Mouse (Mus musculus) lung, embryonic 15.5 days (tissue): ENCODE results near the gene Arid1b. TPM values are rescaled to one million over a fixed set of nuclear protein-coding genes. Genes with fewer than 3 reads are reported as not detected.
A peak's percentile ranks its signal among the peaks of the same experiment; 100 is the strongest.

Experiments used
- ATAC-seq: fragments of 200-750 bp; cut with Nextera tagmentation; 2 replicates; pipeline ENCODE4 v1.8.0; 2017; ENCODE audit warnings: moderate number of reproducible peaks, borderline replicate concordance; ENCODE audit not compliant: low FRiP score, low TSS enrichment; ENCODE audit errors: extremely low read depth
- H3K27ac ChIP-seq: fragments of 300-500 bp; sonication (generic); 2 replicates; pipeline ENCODE4 v1.5.1; 2015; ENCODE audit warnings: moderate library complexity, mild to moderate bottlenecking, inconsistent platforms
- H3K27me3 ChIP-seq: fragments of 300-500 bp; sonication (generic); 2 replicates; pipeline ENCODE4 v1.6.1; 2015; ENCODE audit warnings: inconsistent platforms
- H3K36me3 ChIP-seq: fragments of 300-500 bp; sonication (generic); 2 replicates; pipeline ENCODE4 v1.6.1; 2015; ENCODE audit warnings: inconsistent platforms
- H3K4me1 ChIP-seq: fragments of 300-500 bp; sonication (generic); 2 replicates; pipeline ENCODE4 v1.6.1; 2015; ENCODE audit warnings: inconsistent platforms
- H3K4me2 ChIP-seq: fragments of 300-500 bp; sonication (generic); 2 replicates; pipeline ENCODE4 v1.6.1; 2015; ENCODE audit warnings: inconsistent platforms, mild to moderate bottlenecking, moderate library complexity
- H3K4me3 ChIP-seq: fragments of 300-500 bp; sonication (generic); 2 replicates; pipeline ENCODE4 v1.5.1; 2015; ENCODE audit warnings: mild to moderate bottlenecking, inconsistent platforms
- H3K9ac ChIP-seq: fragments of 300-500 bp; sonication (generic); 2 replicates; pipeline ENCODE4 v1.6.1; 2015; ENCODE audit warnings: inconsistent platforms
- H3K9me3 ChIP-seq: fragments of 300-500 bp; sonication (generic); 2 replicates; pipeline ENCODE4 v1.6.1; 2016; ENCODE audit warnings: inconsistent platforms
- WGBS: fragments of 180-500 bp; shearing (Covaris S2); methylation state at CpG from one replicate; pipeline ENCODE4 v1.1.7; 2015; 5-methylcytosine and 5-hydroxymethylcytosine counted together
- polyA plus RNA-seq: library from polyadenylated mRNA; unstranded; fragments of >200 nt; fragmentation: Nextera tagmentation; extraction: Ambion mirVana; gene quantifications from 2 replicates; pipeline ENCODE4 v1.2.1, GENCODE M21; 2015

Gene Arid1b
- polyA plus RNA-seq, 1 experiment from 2014 or later = 10.5 TPM

GRCm38 (mm10) chr17:5200638-5201037 lies 206.5 kb downstream of the Arid1b start:
- H3K4me2 ChIP-seq = no peak overlapping the region
- H3K9ac ChIP-seq = no peak overlapping the region
- no peak overlapping the region for H3K27ac ChIP-seq
- H3K27me3 ChIP-seq = no peaks in the 10 kb centered on the region
- no peaks in the 10 kb centered on the region for H3K9me3 ChIP-seq
- no peak overlapping the region for H3K4me3 ChIP-seq
- H3K4me1 ChIP-seq = peaks cover 60% of the 10 kb centered on the region
- ATAC-seq = no peak
- WGBS = 81% methylated on average over 6 of the region's 6 CpGs
- no peaks in the 10 kb centered on the region for H3K36me3 ChIP-seq

- no peak overlapping the region for H3K4me3 ChIP-seq
- no peaks in the 10 kb centered on the region for H3K36me3 ChIP-seq
- H3K9ac ChIP-seq = no peak overlapping the region
- no peaks in the 10 kb centered on the region for H3K27me3 ChIP-seq
- H3K4me1 ChIP-seq = peaks cover 64% of the 10 kb centered on the region
- H3K27ac ChIP-seq = peak overlapping the region; percentile 73
- H3K9me3 ChIP-seq = no peaks in the 10 kb centered on the region
- 31% methylated on average over 6 of the region's 6 CpGs for WGBS
- peak; percentile 53; the same call in 1 of the 2 replicates for ATAC-seq
- peak overlapping the region; percentile 28 for H3K4me2 ChIP-seq
Measured at GRCm38 (mm10) chr17:5201859-5202598, 207.9 kb downstream of the Arid1b start.

GRCm38 (mm10) chr17:5202756-5203155 lies 208.6 kb downstream of the Arid1b start:
- Histone ChIP-seq H3K27ac (peak overlapping the region; percentile 73), H3K36me3 (no peaks in the 10 kb centered on the region), H3K4me1 (peaks cover 62% of the 10 kb centered on the region), H3K4me2 (peak overlapping the region; percentile 28), H3K27me3 (no peaks in the 10 kb centered on the region), H3K4me3 (no peak overlapping the region), H3K9ac (no peak overlapping the region), H3K9me3 (no peaks in the 10 kb centered on the region)
- 49% methylated on average over 5 of the region's 5 CpGs for WGBS
- ATAC-seq = peak; percentile 24; the same call in 1 of the 2 replicates

- Histone ChIP-seq H3K9ac (no peak overlapping the region), H3K9me3 (no peaks in the 10 kb centered on the region), H3K4me1 (peaks cover 62% of the 10 kb centered on the region), H3K27ac (peak overlapping the region; percentile 58), H3K4me3 (no peak overlapping the region), H3K36me3 (no peaks in the 10 kb centered on the region), H3K4me2 (no peak overlapping the region; the same call in 1 of the 2 replicates), H3K27me3 (no peaks in the 10 kb centered on the region)
- WGBS = 71% methylated on average over 10 of the region's 10 CpGs
- ATAC-seq = no peak; the same call in 1 of the 2 replicates
Measured at GRCm38 (mm10) chr17:5203346-5204102, 209.4 kb downstream of the Arid1b start.

GRCm38 (mm10) chr17:5204103-5204665 lies 210.1 kb downstream of the Arid1b start:
- Histone ChIP-seq H3K4me2 (no peak overlapping the region), H3K9ac (no peak overlapping the region), H3K4me3 (no peak overlapping the region), H3K36me3 (no peaks in the 10 kb centered on the region), H3K27me3 (no peaks in the 10 kb centered on the region), H3K9me3 (no peaks in the 10 kb centered on the region), H3K27ac (peak overlapping the region; percentile 7; the same call in 1 of the 2 replicates), H3K4me1 (peaks cover 58% of the 10 kb centered on the region)
- ATAC-seq = no peak
- WGBS = 86% methylated on average over 9 of the region's 9 CpGs

- Histone ChIP-seq H3K4me1 (peaks cover 68% of the 10 kb centered on the region), H3K4me2 (no peak overlapping the region), H3K27ac (peak overlapping the region; percentile 42), H3K9me3 (no peaks in the 10 kb centered on the region), H3K4me3 (no peak overlapping the region), H3K27me3 (no peaks in the 10 kb centered on the region), H3K36me3 (no peaks in the 10 kb centered on the region), H3K9ac (no peak overlapping the region)
- no peak for ATAC-seq
- WGBS = 40% methylated on average over 7 of the region's 7 CpGs
Measured at GRCm38 (mm10) chr17:5205163-5205581, 211.0 kb downstream of the Arid1b start.

GRCm38 (mm10) chr17:5206731-5207130 lies 212.6 kb downstream of the Arid1b start:
- H3K9ac ChIP-seq = no peak overlapping the region
- no peaks in the 10 kb centered on the region for H3K27me3 ChIP-seq
- peak overlapping the region; percentile 36; the same call in 1 of the 2 replicates for H3K27ac ChIP-seq
- no peak overlapping the region for H3K4me3 ChIP-seq
- no peaks in the 10 kb centered on the region for H3K36me3 ChIP-seq
- no peak for ATAC-seq
- no peak overlapping the region for H3K4me2 ChIP-seq
- WGBS = 49% methylated on average over 9 of the region's 9 CpGs
- no peaks in the 10 kb centered on the region for H3K9me3 ChIP-seq
- H3K4me1 ChIP-seq = peaks cover 82% of the 10 kb centered on the region

- no peak overlapping the region for H3K4me2 ChIP-seq
- H3K9ac ChIP-seq = no peak overlapping the region
- H3K27me3 ChIP-seq = no peaks in the 10 kb centered on the region
- no peak for ATAC-seq
- 88% methylated on average over 8 of the region's 8 CpGs for WGBS
- H3K4me1 ChIP-seq = peaks cover 82% of the 10 kb centered on the region
- H3K36me3 ChIP-seq = no peaks in the 10 kb centered on the region
- H3K4me3 ChIP-seq = no peak overlapping the region
- no peak overlapping the region for H3K27ac ChIP-seq
- no peaks in the 10 kb centered on the region for H3K9me3 ChIP-seq
Measured at GRCm38 (mm10) chr17:5207881-5208280, 213.7 kb downstream of the Arid1b start.

GRCm38 (mm10) chr17:5208362-5208761 lies 214.2 kb downstream of the Arid1b start:
- no peaks in the 10 kb centered on the region for H3K36me3 ChIP-seq
- H3K27ac ChIP-seq = no peak overlapping the region
- no peak for ATAC-seq
- 35% methylated on average over 3 of the region's 3 CpGs for WGBS
- H3K4me3 ChIP-seq = no peak overlapping the region
- H3K9ac ChIP-seq = no peak overlapping the region
- no peaks in the 10 kb centered on the region for H3K27me3 ChIP-seq
- H3K4me2 ChIP-seq = no peak overlapping the region
- no peaks in the 10 kb centered on the region for H3K9me3 ChIP-seq
- peaks cover 81% of the 10 kb centered on the region for H3K4me1 ChIP-seq

GRCm38 (mm10) chr17:5209076-5209475 lies 214.9 kb downstream of the Arid1b start:
- Histone ChIP-seq H3K27ac (peak overlapping the region; percentile 70; the same call in 1 of the 2 replicates), H3K36me3 (no peaks in the 10 kb centered on the region), H3K4me3 (no peak overlapping the region), H3K9ac (no peak overlapping the region), H3K4me1 (peaks cover 75% of the 10 kb centered on the region), H3K4me2 (no peak overlapping the region), H3K9me3 (no peaks in the 10 kb centered on the region), H3K27me3 (no peaks in the 10 kb centered on the region)
- WGBS = 90% methylated on average over 1 of the region's 1 CpGs
- no peak for ATAC-seq

- H3K36me3 ChIP-seq = no peaks in the 10 kb centered on the region
- H3K27me3 ChIP-seq = no peaks in the 10 kb centered on the region
- H3K9me3 ChIP-seq = no peaks in the 10 kb centered on the region
- H3K9ac ChIP-seq = no peak overlapping the region
- H3K4me2 ChIP-seq = no peak overlapping the region
- ATAC-seq = peak; percentile 88
- peak overlapping the region; percentile 70 for H3K27ac ChIP-seq
- H3K4me1 ChIP-seq = peaks cover 66% of the 10 kb centered on the region
- H3K4me3 ChIP-seq = no peak overlapping the region
- 51% methylated on average over 6 of the region's 6 CpGs for WGBS
Measured at GRCm38 (mm10) chr17:5210101-5210727, 216.1 kb downstream of the Arid1b start.
